Mouse (Mus musculus) CH12.LX (cell line): ENCODE results near the gene Itgbl1.

Experiments
- CHD1 ChIP-seq: IDR thresholded peaks from 2 replicates; pipeline ENCODE4 v1.6.1; 2012; ENCODE audit warnings: low read depth, low read length, improper control_type of control experiment, inconsistent platforms
- CTCF ChIP-seq, 2 experiments: IDR thresholded peaks in 1 of 2; conservative IDR thresholded peaks in 1 of 2; 2 replicates each; pipeline ENCODE4 v1.5.1; 2011 to 2012; ENCODE audit warnings: low read depth in 2 of 2, low read length in 2 of 2, improper control_type of control experiment in 1 of 2, inconsistent platforms in 1 of 2, mild to moderate bottlenecking in 1 of 2, moderate library complexity in 1 of 2
- HCFC1 ChIP-seq: IDR thresholded peaks from 2 replicates; pipeline ENCODE4 v1.6.1; 2012; ENCODE audit warnings: low read depth, mild to moderate bottlenecking, inconsistent platforms, low read length, improper control_type of control experiment
- MXI1 ChIP-seq: IDR thresholded peaks from 2 replicates; pipeline ENCODE4 v1.6.1; 2011; ENCODE audit warnings: mild to moderate bottlenecking, low read depth, low read length, improper control_type of control experiment
- POLR2A ChIP-seq: IDR thresholded peaks from 2 replicates; pipeline ENCODE4 v1.6.1; 2011; ENCODE audit warnings: low read depth, mild to moderate bottlenecking, improper control_type of control experiment, low read length
- POLR2AphosphoS2 ChIP-seq: IDR thresholded peaks from 2 replicates; pipeline ENCODE4 v1.6.1; 2011; ENCODE audit warnings: low read depth, low read length, improper control_type of control experiment
- SMC3 ChIP-seq: IDR thresholded peaks from 2 replicates; pipeline ENCODE4 v1.6.1; 2011; ENCODE audit warnings: low read depth, low read length, improper control_type of control experiment
- USF1 ChIP-seq: IDR thresholded peaks from 2 replicates; pipeline ENCODE4 v1.6.1; 2014; ENCODE audit warnings: low read depth, mild to moderate bottlenecking, inconsistent platforms, low read length, improper control_type of control experiment
- ZC3H11A ChIP-seq: IDR thresholded peaks from 2 replicates; pipeline ENCODE4 v1.6.1; 2012; ENCODE audit warnings: low read depth, mild to moderate bottlenecking, inconsistent platforms, low read length, improper control_type of control experiment
- ZNF384 ChIP-seq: IDR thresholded peaks from 2 replicates; pipeline ENCODE4 v1.6.1; 2012; ENCODE audit warnings: low read depth, low read length, improper control_type of control experiment, inconsistent platforms

- no peak for TF ChIP-seq ZNF384
- TF ChIP-seq POLR2AphosphoS2: no peak
- TF ChIP-seq CHD1: no peak
- no peak for TF ChIP-seq USF1
- TF ChIP-seq CTCF (conservative IDR thresholded peaks at IDR 0.05 in 1 of 2, IDR thresholded peaks at IDR 0.05 in 1 of 2; ENCODE audit: low read depth in 2 of 2, low read length in 2 of 2): no peak
- TF ChIP-seq SMC3: no peak
- TF ChIP-seq POLR2A: no peak
- no peak for TF ChIP-seq ZC3H11A
- no peak for TF ChIP-seq HCFC1
- TF ChIP-seq MXI1: no peak
These were observed 33.1 kb upstream of the Itgbl1 start, which contains the start of gene Nalcn for GRCm38 (mm10) chr14:123626501-123627179.
